Mouse (Mus musculus) adrenal gland (tissue): ENCODE data around the gene Fbxo34.

Experiments
- intact Hi-C: fragments of 180-260 bp; cut with DNase I; formaldehyde crosslinking; loops from one replicate; pipeline ENCODE4 v1.15.1; 2025

Gene Fbxo34

GRCm38 (mm10) chr14:47472359-47472742 is 22.1 kb downstream of the Fbxo34 start:
- intact Hi-C loops: loop anchor here (2.0 kb wide), 1 partner anchor 62 kb away; no protein-coding TSS in a partner anchor

GRCm38 (mm10) chr14:47472743-47473546 is 22.7 kb downstream of the Fbxo34 start:
- intact Hi-C loops: loop anchor here (2.0 kb wide), 1 partner anchor 62 kb away; no protein-coding TSS in a partner anchor

GRCm38 (mm10) chr14:47473891-47474290 is 23.7 kb downstream of the Fbxo34 start:
- intact Hi-C loops: loop anchor here (2.0 kb wide), 1 partner anchor 61 kb away; no protein-coding TSS in a partner anchor

GRCm38 (mm10) chr14:47474571-47475254 is 24.5 kb downstream of the Fbxo34 start:
- intact Hi-C loops: no loop called here

- intact Hi-C loops: no loop called here
Observed at GRCm38 (mm10) chr14:47476266-47476665, 26.0 kb downstream of the Fbxo34 start.

GRCm38 (mm10) chr14:47477711-47478110 is 27.5 kb downstream of the Fbxo34 start:
- intact Hi-C loops: no loop called here

GRCm38 (mm10) chr14:47482200-47482599 is 32.0 kb downstream of the Fbxo34 start:
- intact Hi-C loops: no loop called here

- intact Hi-C loops: no loop called here
Observed at GRCm38 (mm10) chr14:47483099-47483498, 32.9 kb downstream of the Fbxo34 start.

- intact Hi-C loops: no loop called here
Observed at GRCm38 (mm10) chr14:47488732-47489131, 38.5 kb downstream of the Fbxo34 start.

- intact Hi-C loops: no loop called here
Observed at GRCm38 (mm10) chr14:47489310-47490097, 39.3 kb downstream of the Fbxo34 start.

GRCm38 (mm10) chr14:47490732-47491131 is 40.5 kb downstream of the Fbxo34 start:
- intact Hi-C loops: no loop called here

- intact Hi-C loops: no loop called here
Observed at GRCm38 (mm10) chr14:47493592-47494361, 43.6 kb downstream of the Fbxo34 start.

- intact Hi-C loops: no loop called here
Observed at GRCm38 (mm10) chr14:47495951-47496350, 45.7 kb downstream of the Fbxo34 start.

GRCm38 (mm10) chr14:47497166-47497565 is 46.9 kb downstream of the Fbxo34 start:
- intact Hi-C loops: no loop called here

- intact Hi-C loops: no loop called here
Observed at GRCm38 (mm10) chr14:47498632-47499031, 48.4 kb downstream of the Fbxo34 start.

- intact Hi-C loops: no loop called here
Observed at GRCm38 (mm10) chr14:47504036-47504435, 53.8 kb downstream of the Fbxo34 start.

GRCm38 (mm10) chr14:47506676-47507075 is 56.5 kb downstream of the Fbxo34 start:
- intact Hi-C loops: no loop called here

GRCm38 (mm10) chr14:47508035-47508434 is 57.8 kb downstream of the Fbxo34 start:
- intact Hi-C loops: no loop called here

- intact Hi-C loops: no loop called here
Observed at GRCm38 (mm10) chr14:47510244-47510643, 60.0 kb downstream of the Fbxo34 start.

GRCm38 (mm10) chr14:47513606-47514005 is 63.4 kb downstream of the Fbxo34 start:
- intact Hi-C loops: no loop called here
